Mouse (Mus musculus): ENCODE data around the gene Catsper2.

DNA sequence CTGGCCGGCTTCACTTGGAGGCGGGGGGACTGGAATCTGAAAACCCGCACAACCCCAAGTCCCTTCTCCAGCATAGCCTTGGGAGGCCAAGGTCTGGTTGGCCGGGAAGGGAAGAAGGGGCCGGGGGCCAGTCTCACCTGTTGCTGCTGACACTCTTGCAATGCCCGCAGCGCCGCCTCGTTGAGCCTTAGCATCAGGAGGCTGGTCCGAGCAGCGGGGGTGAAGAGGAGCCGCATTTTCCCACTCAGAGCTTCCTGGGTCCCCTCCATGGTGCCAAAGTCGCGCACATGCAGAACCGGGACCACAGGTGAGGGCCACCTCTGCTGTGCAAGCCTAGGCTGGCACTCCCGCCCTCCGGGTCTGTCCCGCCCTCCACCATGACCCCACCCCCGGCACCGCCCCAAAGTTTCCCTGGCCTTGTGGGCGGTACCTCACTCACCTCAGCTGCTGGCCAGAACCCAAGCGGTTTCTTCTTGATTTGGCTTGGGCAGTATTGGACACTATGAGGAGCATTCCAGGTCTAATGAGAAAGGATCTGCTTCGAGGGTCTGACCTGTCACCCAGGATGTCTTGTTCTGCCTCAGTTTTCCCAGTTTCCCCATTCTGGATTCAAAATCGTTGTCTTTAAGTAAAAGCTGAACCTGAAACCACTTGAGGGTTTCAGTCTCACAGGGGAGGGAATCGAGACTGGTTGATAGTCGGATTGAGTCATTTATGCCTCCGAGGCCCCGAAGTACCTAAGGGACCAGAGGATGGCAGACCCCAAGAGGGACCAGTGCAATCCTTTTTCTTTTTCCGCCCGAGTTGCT is 28.9 kb upstream of the Catsper2 start:
- TF ChIP-seq CTCF (IDR thresholded peaks at IDR 0.05; ENCODE audit: low read depth) (no peak), EP300 (IDR thresholded peaks at IDR 0.05; ENCODE audit: low read depth) (no peak)

All from liver, postnatal 0 days (tissue).